Mouse (Mus musculus): ENCODE data around the gene Arhgef33.

DNA sequence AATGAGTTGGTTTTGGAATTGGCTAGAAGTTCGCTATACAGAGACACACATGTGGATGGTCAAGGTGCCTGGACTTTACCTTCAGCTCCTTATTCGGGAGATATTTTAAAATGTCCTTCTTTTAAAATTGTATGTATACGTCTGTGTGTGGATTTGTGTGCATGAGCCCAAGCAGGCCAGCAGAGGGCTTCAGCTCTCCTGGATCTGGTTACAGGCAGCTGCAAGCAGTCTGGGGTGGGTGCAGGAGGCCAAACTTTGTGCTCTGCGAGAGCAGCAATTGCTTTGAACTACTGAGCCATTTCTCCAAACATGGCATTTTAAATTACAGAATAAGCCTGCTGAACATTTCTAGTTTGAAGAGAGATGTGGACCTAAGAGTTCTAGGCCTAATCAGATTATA lies 38.1 kb downstream of the Arhgef33 start:
- TF ChIP-seq MYOD1 (IDR thresholded peaks at IDR 0.05; ENCODE audit: control insufficient read depth in 1 of 3, insufficient read length in 2 of 3, low read depth in 2 of 3) (no peak), MAX (IDR thresholded peaks at IDR 0.05; ENCODE audit: low read depth) (no peak), POLR2A (IDR thresholded peaks at IDR 0.05; ENCODE audit: insufficient read length, low read depth) (no peak), MYOG (IDR thresholded peaks at IDR 0.05; ENCODE audit: control insufficient read depth in 1 of 3, insufficient read depth in 1 of 3, insufficient read length in 2 of 3, low read depth in 2 of 3) (peak in 1 of 3 experiments; percentile 45), USF1 (IDR thresholded peaks at IDR 0.05; ENCODE audit: low read depth) (no peak), TCF12 (IDR thresholded peaks at IDR 0.05; ENCODE audit: insufficient read depth, poor library complexity, severe bottlenecking) (no peak), POLR2AphosphoS2 (IDR thresholded peaks at IDR 0.05; ENCODE audit: insufficient read length, low read depth) (no peak), E2F4 (IDR thresholded peaks at IDR 0.05; ENCODE audit: insufficient read depth) (no peak), CEBPB (IDR thresholded peaks at IDR 0.05; ENCODE audit: insufficient read depth, poor library complexity, severe bottlenecking) (no peak)
